ENCODE assay signal across 12 mouse cellular contexts in the genomic region with DNA sequence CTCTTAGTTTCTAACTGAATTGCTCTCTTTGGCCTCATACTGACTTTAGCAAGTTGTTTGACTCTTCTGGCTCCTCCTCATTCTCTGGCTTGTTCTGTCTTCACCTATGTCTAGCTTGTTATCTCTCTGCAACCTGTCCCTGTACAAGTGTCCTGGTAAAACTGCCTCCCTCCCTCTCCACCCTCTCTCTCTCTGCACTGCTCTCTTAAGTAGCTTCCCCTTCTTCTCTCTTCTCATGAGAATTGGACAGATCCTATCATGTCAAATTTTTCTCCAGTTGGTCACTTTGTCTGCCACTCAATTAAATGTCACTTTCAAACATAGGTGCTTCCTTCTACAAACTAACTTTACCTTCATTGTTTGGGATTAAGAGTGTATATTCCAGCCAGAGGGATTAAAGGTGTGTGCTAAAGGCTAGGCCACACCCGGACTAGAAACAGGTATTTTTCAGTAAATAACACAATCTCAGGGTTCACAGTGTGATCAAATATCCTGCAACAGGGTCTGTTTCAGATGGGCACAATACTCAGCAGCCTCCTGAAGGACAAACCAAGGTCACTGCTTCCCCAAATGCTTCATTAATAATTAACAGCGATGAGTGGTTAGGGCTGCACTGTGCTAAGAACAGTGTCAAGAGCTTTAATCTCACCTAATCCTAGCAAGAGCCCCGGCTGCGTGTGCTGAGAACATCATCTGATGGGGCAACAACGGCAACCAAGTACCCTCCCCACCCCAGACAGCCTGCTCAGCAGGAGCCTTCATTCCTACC. TPM values are rescaled to one million over a fixed set of nuclear protein-coding genes. Genes with fewer than 3 reads are reported as not detected.
DNase-seq lines count a peak whose midpoint lies in the region; ATAC-seq lines count a peak whose summit lies in the region.
"Had no signal": no experiment of that assay in that cellular context is flagged by ENCODE, and none has a peak within 500 bp of the region (broad histone marks: within the 10 kb centered on the region; RNA-seq: fewer than 3 reads in every experiment).

No protein-coding gene starts in this region.

- no peak overlapping the region for H3K9ac ChIP-seq in kidney, embryonic 16.5 days (replicated peaks; ENCODE audit: low read length)
- no peak overlapping the region for H3K9ac ChIP-seq in forebrain, embryonic 15.5 days (replicated peaks)
- no peak overlapping the region for H3K9ac ChIP-seq in midbrain, embryonic 13.5 days (replicated peaks)
- H3K9ac ChIP-seq: intestine, embryonic 15.5 days had no signal

- H3K36me3 ChIP-seq in erythroblast, embryonic 14.5 days (ENCODE audit: control insufficient read depth) = peaks cover 49% of the 10 kb centered on the region
- no peaks in the 10 kb centered on the region for H3K36me3 ChIP-seq in kidney, embryonic 16.5 days (ENCODE audit: insufficient read depth, low read length)
- H3K36me3 ChIP-seq in forebrain, embryonic 15.5 days = no peaks in the 10 kb centered on the region
- H3K36me3 ChIP-seq in midbrain, embryonic 13.5 days = peaks cover 4% of the 10 kb centered on the region; the same call in 1 of the 2 replicates
- H3K36me3 ChIP-seq: intestine, embryonic 15.5 days had no signal

- peak; percentile 56 for DNase-seq in kidney, adult 11 months
- DNase-seq in urinary bladder, postnatal 36 days (ENCODE audit: low spot score in 2 of 2) = no peak
- no peak for DNase-seq in cerebellum, adult 18-20 months
- DNase-seq: adrenal gland, postnatal 25 days had no signal

- no peaks in the 10 kb centered on the region for H3K27me3 ChIP-seq in erythroblast, embryonic 14.5 days (ENCODE audit: control insufficient read depth)
- H3K27me3 ChIP-seq in kidney, embryonic 16.5 days (ENCODE audit: insufficient read depth, low read length) = peaks cover 6% of the 10 kb centered on the region
- no peaks in the 10 kb centered on the region for H3K27me3 ChIP-seq in forebrain, embryonic 15.5 days
- peaks cover 9% of the 10 kb centered on the region for H3K27me3 ChIP-seq in midbrain, embryonic 13.5 days
- H3K27me3 ChIP-seq: intestine, embryonic 15.5 days had no signal

- H3K27ac ChIP-seq in kidney, embryonic 16.5 days (ENCODE audit: low read length) = no peak overlapping the region
- peak overlapping the region; percentile 78; the same call in 1 of the 2 replicates for H3K27ac ChIP-seq in forebrain, embryonic 15.5 days (replicated peaks)
- no peak overlapping the region for H3K27ac ChIP-seq in midbrain, embryonic 13.5 days

- ATAC-seq in erythroblast, adult 5-6 weeks (replicated peaks; ENCODE audit: low FRiP score, poor library complexity, severe bottlenecking) = no peak
- no peak for ATAC-seq in kidney, embryonic 16.5 days (ENCODE audit: low FRiP score, low TSS enrichment)
- ATAC-seq in forebrain, embryonic 15.5 days (replicated peaks) = no peak
- no peak for ATAC-seq in midbrain, embryonic 13.5 days
- ATAC-seq: intestine, embryonic 15.5 days had no signal

- peaks cover 94% of the 10 kb centered on the region for H3K4me1 ChIP-seq in erythroblast, embryonic 14.5 days (ENCODE audit: control insufficient read depth)
- H3K4me1 ChIP-seq in kidney, embryonic 16.5 days (ENCODE audit: insufficient read depth, low read length) = peaks cover 12% of the 10 kb centered on the region
- peaks cover 69% of the 10 kb centered on the region for H3K4me1 ChIP-seq in forebrain, embryonic 15.5 days
- H3K4me1 ChIP-seq in midbrain, embryonic 13.5 days (replicated peaks) = peaks cover 38% of the 10 kb centered on the region

- H3K4me3 ChIP-seq in erythroblast, embryonic 14.5 days (replicated peaks) = peak overlapping the region; percentile 62
- H3K4me3 ChIP-seq in kidney, embryonic 16.5 days (ENCODE audit: low read length) = no peak overlapping the region
- H3K4me3 ChIP-seq in forebrain, embryonic 15.5 days = no peak overlapping the region
- H3K4me3 ChIP-seq in midbrain, embryonic 13.5 days (replicated peaks) = no peak overlapping the region
- H3K4me3 ChIP-seq: intestine, embryonic 15.5 days had no signal

- H3K4me2 ChIP-seq in kidney, embryonic 16.5 days (replicated peaks; ENCODE audit: low read depth, low read length) = no peak overlapping the region
- H3K4me2 ChIP-seq in forebrain, embryonic 15.5 days (replicated peaks) = no peak overlapping the region
- peak overlapping the region; percentile 38; the same call in 1 of the 2 replicates for H3K4me2 ChIP-seq in midbrain, embryonic 13.5 days (replicated peaks)
- H3K4me2 ChIP-seq: intestine, embryonic 15.5 days had no signal

- no peaks in the 10 kb centered on the region for H3K9me3 ChIP-seq in erythroblast, embryonic 14.5 days (ENCODE audit: control insufficient read depth, low read length)
- no peaks in the 10 kb centered on the region for H3K9me3 ChIP-seq in kidney, embryonic 16.5 days (ENCODE audit: low read length)
- no peaks in the 10 kb centered on the region for H3K9me3 ChIP-seq in forebrain, embryonic 15.5 days
- no peaks in the 10 kb centered on the region for H3K9me3 ChIP-seq in midbrain, embryonic 13.5 days
- H3K9me3 ChIP-seq: intestine, embryonic 15.5 days had no signal

- 73% methylated on average over 5 of the region's 5 CpGs for WGBS in kidney, embryonic 16.5 days
- 68% methylated on average over 5 of the region's 5 CpGs for WGBS in forebrain, embryonic 15.5 days
- WGBS in midbrain, embryonic 13.5 days = 73% methylated on average over 5 of the region's 5 CpGs

RNA-seq across cellular contexts. Expression of a gene that starts 4.0 kb away (rescaled TPM):
- 1.8 and 2.1 TPM in 2 replicates for polyA plus RNA-seq in erythroblast, embryonic 14.5 days (2012)
- total RNA-seq in erythroblast, adult 5-6 weeks (2015; ENCODE audit: low replicate concordance) = 6.3 and 12.1 TPM in 2 replicates
- total RNA-seq in erythroblast, adult 5-6 weeks (2017; ENCODE audit: low replicate concordance) = 16.0 and 17.6 TPM in 2 replicates
- polyA plus RNA-seq in kidney, embryonic 16.5 days (2015; fragmentation: Nextera tagmentation; extraction: Ambion mirVana) = 14.5 and 15.7 TPM in 2 replicates
- 25.9 and 26.3 TPM in 2 replicates for polyA plus RNA-seq in forebrain, embryonic 15.5 days (2015; fragmentation: Nextera tagmentation; extraction: Ambion mirVana)
- polyA plus RNA-seq in midbrain, embryonic 13.5 days (2015; fragmentation: Nextera tagmentation; extraction: Ambion mirVana) = 20.1 and 22.7 TPM in 2 replicates

RNA-seq across cellular contexts. Expression of a gene that starts 24.8 kb away (rescaled TPM):
- not detected in 2 replicates for polyA plus RNA-seq in erythroblast, embryonic 14.5 days (2012)
- total RNA-seq in erythroblast, adult 5-6 weeks (2015; ENCODE audit: low replicate concordance) = not detected in 2 replicates
- total RNA-seq in erythroblast, adult 5-6 weeks (2017; ENCODE audit: low replicate concordance) = 0.14 TPM in 1 of 2 replicates, not detected in the other
- not detected in 2 replicates for polyA plus RNA-seq in kidney, embryonic 16.5 days (2015; fragmentation: Nextera tagmentation; extraction: Ambion mirVana)
- polyA plus RNA-seq in forebrain, embryonic 15.5 days (2015; fragmentation: Nextera tagmentation; extraction: Ambion mirVana) = not detected in 2 replicates
- 0.05 and 0.23 TPM in 2 replicates for polyA plus RNA-seq in midbrain, embryonic 13.5 days (2015; fragmentation: Nextera tagmentation; extraction: Ambion mirVana)
- total RNA-seq: adrenal gland, postnatal 25 days; neutrophil, adult 5-6 weeks had no signal
- polyA plus RNA-seq: intestine, embryonic 15.5 days; spleen, adult 2 months had no signal

RNA-seq across cellular contexts. Expression of a gene that starts 56.0 kb away (rescaled TPM):
- polyA plus RNA-seq in erythroblast, embryonic 14.5 days (2012) = 3.2 and 3.3 TPM in 2 replicates
- total RNA-seq in erythroblast, adult 5-6 weeks (2015; ENCODE audit: low replicate concordance) = 3.6 and 15.9 TPM in 2 replicates
- 14.1 and 20.7 TPM in 2 replicates for total RNA-seq in erythroblast, adult 5-6 weeks (2017; ENCODE audit: low replicate concordance)
- 55.4 and 58.0 TPM in 2 replicates for polyA plus RNA-seq in kidney, embryonic 16.5 days (2015; fragmentation: Nextera tagmentation; extraction: Ambion mirVana)
- 40.9 and 41.0 TPM in 2 replicates for polyA plus RNA-seq in forebrain, embryonic 15.5 days (2015; fragmentation: Nextera tagmentation; extraction: Ambion mirVana)
- 39.9 and 43.0 TPM in 2 replicates for polyA plus RNA-seq in midbrain, embryonic 13.5 days (2015; fragmentation: Nextera tagmentation; extraction: Ambion mirVana)
